16 mouse cellular contexts compared by ENCODE assay signal in the genomic region with DNA sequence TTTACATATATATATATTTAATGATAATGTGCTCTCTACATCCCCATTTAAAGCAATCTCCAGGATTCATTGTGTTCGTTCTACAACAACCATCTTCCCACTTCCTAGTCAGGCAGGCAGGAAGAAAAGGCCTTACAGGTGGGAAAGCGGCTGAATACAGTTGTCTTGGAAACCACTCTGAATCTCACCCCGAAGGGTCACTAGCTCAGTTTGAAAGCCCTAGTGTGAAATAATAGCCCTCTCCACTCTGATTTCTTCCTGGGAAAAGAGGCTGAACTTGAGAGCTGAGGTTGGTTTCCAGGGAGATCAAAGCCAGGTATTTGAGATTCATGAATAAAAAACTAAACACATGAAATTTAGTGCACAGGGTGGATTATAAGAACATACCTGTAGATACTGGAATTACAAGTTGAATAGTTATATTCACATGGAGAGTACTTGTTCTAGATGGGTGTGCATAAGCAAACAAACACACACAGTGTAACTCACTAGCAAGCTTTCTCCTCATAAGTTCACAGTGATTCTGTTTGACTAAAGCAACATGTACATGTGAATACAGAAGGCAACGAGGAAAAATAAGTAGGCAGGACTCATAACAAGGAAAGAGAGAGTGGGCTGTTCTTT.
"Had no signal": no experiment of that assay in that cellular context is flagged by ENCODE, and none has a peak within 500 bp of the region (broad histone marks: within the 10 kb centered on the region; RNA-seq: fewer than 3 reads in every experiment).

No protein-coding gene starts in this region.

- H3K4me1 ChIP-seq: limb, embryonic 10.5 days; limb, embryonic 13.5 days; liver, embryonic 12.5 days; liver, embryonic 15.5 days; lung, embryonic 15.5 days; megakaryocyte, embryonic 14.5 days; midbrain, embryonic 15.5 days had no signal

- H3K36me3 ChIP-seq: limb, embryonic 10.5 days; limb, embryonic 13.5 days; liver, embryonic 12.5 days; liver, embryonic 15.5 days; lung, embryonic 15.5 days; midbrain, embryonic 15.5 days had no signal

- H3K4me2 ChIP-seq: limb, embryonic 13.5 days; liver, embryonic 12.5 days; liver, embryonic 15.5 days; lung, embryonic 15.5 days; midbrain, embryonic 15.5 days had no signal

- H3K9me3 ChIP-seq: limb, embryonic 10.5 days; limb, embryonic 13.5 days; liver, embryonic 12.5 days; liver, embryonic 15.5 days; lung, embryonic 15.5 days; megakaryocyte, embryonic 14.5 days; midbrain, embryonic 15.5 days had no signal

- H3K9ac ChIP-seq: limb, embryonic 13.5 days; liver, embryonic 12.5 days; liver, embryonic 15.5 days; lung, embryonic 15.5 days; midbrain, embryonic 15.5 days had no signal

- H3K27ac ChIP-seq: limb, embryonic 10.5 days; limb, embryonic 13.5 days; liver, embryonic 12.5 days; liver, embryonic 15.5 days; lung, embryonic 15.5 days; midbrain, embryonic 15.5 days; stomach, postnatal 0 days had no signal

- H3K4me3 ChIP-seq: limb, embryonic 10.5 days; limb, embryonic 13.5 days; liver, embryonic 12.5 days; liver, embryonic 15.5 days; lung, embryonic 15.5 days; megakaryocyte, embryonic 14.5 days; midbrain, embryonic 15.5 days had no signal

- DNase-seq: kidney, adult 18-20 months; kidney, adult 9 months; kidney, postnatal 14 days; kidney, postnatal 4 days; liver; thymus, postnatal 25 days had no signal

- H3K27me3 ChIP-seq: liver, embryonic 12.5 days; liver, embryonic 15.5 days; megakaryocyte, embryonic 14.5 days had no signal

- ATAC-seq: inflammation-experienced regulatory T-cells, adult 6 months; intestine, embryonic 16.5 days; liver, embryonic 12.5 days; midbrain, embryonic 15.5 days had no signal
